Mouse (Mus musculus) forebrain, embryonic 15.5 days (tissue): ENCODE measurements around the gene Asic4. TPM values are rescaled to one million over a fixed set of nuclear protein-coding genes. Genes with fewer than 3 reads are reported as not detected.

ENCODE experiments used
- ATAC-seq: fragments of 200-750 bp; cut with Nextera tagmentation; replicated peaks from 2 replicates; pipeline ENCODE4 v1.8.0; 2017; ENCODE audit warnings: mild to moderate bottlenecking, moderate TSS enrichment, moderate library complexity
- H3K27ac ChIP-seq: fragments of 300-500 bp; sonication (generic); replicated peaks from 2 replicates; pipeline ENCODE4 v1.5.1; 2015; ENCODE audit warnings: mild to moderate bottlenecking, inconsistent platforms
- H3K27me3 ChIP-seq: fragments of 300-500 bp; sonication (generic); 2 replicates; pipeline ENCODE4 v1.6.1; 2015; ENCODE audit warnings: inconsistent platforms
- H3K36me3 ChIP-seq: fragments of 300-500 bp; sonication (generic); 2 replicates; pipeline ENCODE4 v1.6.1; 2015; ENCODE audit warnings: mild to moderate bottlenecking, inconsistent platforms
- H3K4me1 ChIP-seq: fragments of 300-500 bp; sonication (generic); 2 replicates; pipeline ENCODE4 v1.6.1; 2015; ENCODE audit warnings: inconsistent platforms
- H3K4me2 ChIP-seq: fragments of 300-500 bp; sonication (generic); replicated peaks from 2 replicates; pipeline ENCODE4 v1.6.1; 2015; ENCODE audit warnings: mild to moderate bottlenecking, inconsistent platforms
- H3K4me3 ChIP-seq: fragments of 300-500 bp; sonication (generic); 2 replicates; pipeline ENCODE4 v1.5.1; 2015; ENCODE audit warnings: mild to moderate bottlenecking, inconsistent platforms
- H3K9ac ChIP-seq: fragments of 300-500 bp; sonication (generic); replicated peaks from 2 replicates; pipeline ENCODE4 v1.6.1; 2015; ENCODE audit warnings: mild to moderate bottlenecking, inconsistent platforms
- H3K9me3 ChIP-seq: fragments of 300-500 bp; sonication (generic); 2 replicates; pipeline ENCODE4 v1.6.1; 2016; ENCODE audit warnings: inconsistent platforms
- WGBS: fragments of 180-500 bp; shearing (Covaris S2); methylation state at CpG from one replicate; pipeline ENCODE4 v1.1.7; 2015; ENCODE audit warnings: mixed read lengths; 5-methylcytosine and 5-hydroxymethylcytosine counted together
- polyA plus RNA-seq: library from polyadenylated mRNA; unstranded; fragments of >200 nt; fragmentation: Nextera tagmentation; extraction: Ambion mirVana; gene quantifications from 2 replicates; pipeline ENCODE4 v1.2.1, GENCODE M21; 2015

Gene Asic4
- polyA plus RNA-seq, 1 experiment from 2014 or later = 4.1 TPM

DNA sequence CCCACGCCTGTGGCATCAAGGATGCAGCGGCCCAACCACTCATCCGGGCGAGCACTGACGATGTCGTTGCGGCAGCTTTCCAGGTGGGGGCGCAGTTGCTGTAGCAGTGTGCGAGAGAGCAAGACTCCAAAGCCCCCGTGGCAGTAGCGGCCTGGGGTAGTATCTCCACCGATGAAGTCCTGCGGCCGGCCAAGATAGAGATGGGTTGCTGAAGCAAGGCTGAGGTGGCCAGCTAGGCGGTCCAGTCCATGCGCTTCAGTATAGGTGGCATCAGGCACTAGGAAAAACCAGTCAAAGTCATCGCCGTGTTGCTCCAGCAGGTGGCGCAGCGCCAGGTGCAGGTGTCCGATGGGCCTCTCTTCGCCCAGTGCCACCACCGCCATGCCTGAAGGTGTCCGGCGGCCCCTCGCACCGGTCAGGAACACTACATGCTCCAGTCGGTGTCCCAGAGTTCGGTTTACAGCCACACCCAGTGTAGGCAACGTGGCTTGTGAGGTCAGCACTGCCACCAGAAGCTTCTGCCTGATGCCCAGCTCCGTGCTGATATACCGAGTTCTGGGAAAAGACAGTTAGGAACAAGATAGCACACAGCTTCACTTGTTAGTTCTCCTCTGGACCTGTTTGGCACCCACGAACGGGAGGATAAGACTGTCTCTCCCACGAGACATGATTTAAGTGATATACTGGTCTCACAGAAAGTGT lies 27.2 kb downstream of the Asic4 start:
- no peak for ATAC-seq
- peaks cover 45% of the 10 kb centered on the region for H3K4me1 ChIP-seq
- H3K36me3 ChIP-seq = peaks cover 37% of the 10 kb centered on the region
- no peaks in the 10 kb centered on the region for H3K9me3 ChIP-seq
- H3K27ac ChIP-seq = 0 out of 2 replicates have a peak overlapping the region, but pooled peaks have one; percentile 83
- peak overlapping the region; percentile 75 for H3K4me3 ChIP-seq
- H3K9ac ChIP-seq = peak overlapping the region; percentile 10; the same call in 1 of the 2 replicates
- 7% methylated on average over 35 of the region's 35 CpGs for WGBS
- peak overlapping the region; percentile 74 for H3K4me2 ChIP-seq
- no peaks in the 10 kb centered on the region; the same call in 1 of the 2 replicates for H3K27me3 ChIP-seq

- WGBS = 43% methylated on average over 3 of the region's 3 CpGs
- Histone ChIP-seq H3K4me3 (peak overlapping the region; percentile 75), H3K36me3 (peaks cover 39% of the 10 kb centered on the region), H3K27ac (peak overlapping the region; percentile 83; the same call in 1 of the 2 replicates), H3K4me1 (peaks cover 50% of the 10 kb centered on the region), H3K4me2 (peak overlapping the region; percentile 74), H3K9me3 (no peaks in the 10 kb centered on the region), H3K27me3 (peaks cover 4% of the 10 kb centered on the region; the same call in 1 of the 2 replicates), H3K9ac (no peak overlapping the region)
- no peak for ATAC-seq
Observed at GRCm38 (mm10) chr1:75477966-75478290, 27.7 kb downstream of the Asic4 start.

GRCm38 (mm10) chr1:75478497-75478896 lies 28.3 kb downstream of the Asic4 start:
- peaks cover 50% of the 10 kb centered on the region for H3K4me1 ChIP-seq
- 0% methylated on average over 16 of the region's 25 CpGs for WGBS

DNA sequence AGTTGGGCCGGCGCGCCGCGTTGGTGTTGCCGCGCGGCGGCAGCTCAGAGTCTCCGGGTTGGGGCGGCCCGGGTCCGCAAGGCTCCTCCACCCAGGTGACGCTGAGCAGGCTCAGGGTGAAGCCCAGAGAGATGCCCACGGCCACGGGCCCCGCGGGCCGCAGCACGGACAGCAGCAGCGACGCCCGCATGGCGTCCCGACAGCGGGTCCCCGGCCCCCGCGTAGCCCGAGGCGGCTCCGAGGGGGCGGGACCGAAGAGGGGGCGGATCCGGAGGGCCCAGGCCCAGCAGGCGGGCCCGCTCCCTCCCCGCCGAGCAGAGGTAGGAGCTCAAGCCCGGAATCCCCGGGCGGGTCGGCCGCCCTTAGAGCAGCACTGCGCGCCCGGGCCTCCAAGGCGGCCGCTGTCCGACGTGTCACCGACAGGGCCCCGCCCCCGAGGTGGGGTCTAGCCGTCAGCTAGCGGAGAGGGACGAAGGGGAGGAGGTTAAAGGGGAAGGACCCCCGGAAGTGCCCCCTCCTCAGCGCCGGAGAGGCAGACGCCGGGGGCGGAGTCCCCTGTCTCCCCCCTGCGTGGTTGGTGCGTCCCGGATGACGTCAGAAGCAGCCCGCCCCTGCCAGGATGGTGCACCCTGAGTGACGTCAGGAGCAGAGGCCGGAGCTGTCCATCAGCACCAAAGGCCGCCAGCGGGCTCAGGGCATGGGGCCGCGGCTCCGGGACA lies 28.8 kb downstream of the Asic4 start, which contains the start of the genes Chpf and Tmem198:
Gene Chpf, minus strand, starts transcription at position 392 of the 719 bp plus-strand sequence.
Gene Tmem198, plus strand, starts transcription at position 617 of the 719 bp plus-strand sequence.
- H3K4me3 ChIP-seq = peak within 1 kb of the TSS; percentile 75
- H3K9ac ChIP-seq = peak within 1 kb of the TSS; percentile 69
- H3K36me3 ChIP-seq = peaks cover 33% of the 10 kb centered on the region
- peaks cover 50% of the 10 kb centered on the region for H3K4me1 ChIP-seq
- peak within 1 kb of the TSS; percentile 83 for H3K27ac ChIP-seq
- peak within 1 kb of the TSS; percentile 74 for H3K4me2 ChIP-seq
- ATAC-seq = peak; percentile 89
- H3K9me3 ChIP-seq = no peaks in the 10 kb centered on the region
- under 1% methylated on average over 74 of the region's 76 CpGs for WGBS
- H3K27me3 ChIP-seq = peaks cover 5% of the 10 kb centered on the region; the same call in 1 of the 2 replicates

More at GRCm38 (mm10) chr1:75478497-75478896, 28.3 kb downstream of the Asic4 start:
- no peak; the same call in 1 of the 2 replicates for ATAC-seq
- H3K9me3 ChIP-seq = no peaks in the 10 kb centered on the region
- peak overlapping the region; percentile 83 for H3K27ac ChIP-seq
- peak overlapping the region; percentile 74 for H3K4me2 ChIP-seq
- H3K9ac ChIP-seq = peak overlapping the region; percentile 69
- peaks cover 5% of the 10 kb centered on the region; the same call in 1 of the 2 replicates for H3K27me3 ChIP-seq
- H3K36me3 ChIP-seq = peaks cover 38% of the 10 kb centered on the region
- H3K4me3 ChIP-seq = peak overlapping the region; percentile 75

DNA sequence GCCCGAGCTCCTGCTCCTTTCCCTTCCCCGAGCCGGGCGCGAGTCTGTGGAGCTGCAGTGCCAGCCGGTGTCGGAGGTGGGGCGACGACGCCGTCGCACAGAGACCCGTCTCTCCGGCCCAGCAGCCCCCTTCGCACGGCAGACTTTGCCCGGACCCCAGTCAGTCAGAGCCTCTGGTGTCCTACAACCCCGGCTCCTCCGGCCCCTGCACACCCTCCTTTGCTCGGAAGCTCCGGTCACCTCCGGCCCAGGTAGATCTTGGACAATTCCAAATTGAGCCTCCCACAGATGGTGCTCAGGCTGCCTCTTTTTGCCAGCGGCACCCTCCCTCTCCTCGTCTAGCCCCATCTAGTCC lies 29.4 kb downstream of the Asic4 start:
- Histone ChIP-seq H3K9me3 (no peaks in the 10 kb centered on the region), H3K36me3 (peaks cover 33% of the 10 kb centered on the region), H3K9ac (peak overlapping the region; percentile 69), H3K27ac (peak overlapping the region; percentile 83), H3K4me3 (peak overlapping the region; percentile 75), H3K4me1 (peaks cover 50% of the 10 kb centered on the region), H3K27me3 (peaks cover 9% of the 10 kb centered on the region; the same call in 1 of the 2 replicates), H3K4me2 (peak overlapping the region; percentile 74)
- WGBS = under 1% methylated on average over 24 of the region's 24 CpGs
- ATAC-seq = no peak; the same call in 1 of the 2 replicates

DNA sequence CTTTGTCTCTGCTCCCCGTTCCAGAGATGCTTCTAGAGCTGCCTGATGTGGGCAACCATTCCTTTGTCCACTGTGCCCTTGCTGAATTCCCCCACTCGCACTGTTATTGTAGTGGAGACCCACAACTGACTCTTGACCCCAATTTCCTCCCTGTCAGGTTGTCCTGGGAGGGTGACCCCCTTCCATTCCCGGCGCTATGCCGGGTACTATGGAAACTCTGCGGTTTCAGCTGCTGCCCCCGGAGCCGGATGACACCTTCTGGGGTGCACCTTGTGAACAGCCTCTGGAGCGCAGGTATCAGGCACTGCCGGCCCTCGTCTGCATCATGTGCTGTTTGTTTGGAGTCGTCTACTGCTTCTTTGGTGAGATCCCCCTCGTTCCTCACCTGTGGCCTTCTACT lies 29.8 kb downstream of the Asic4 start:
- Histone ChIP-seq H3K27me3 (peaks cover 13% of the 10 kb centered on the region; the same call in 1 of the 2 replicates), H3K4me3 (peak overlapping the region; percentile 75), H3K36me3 (peaks cover 33% of the 10 kb centered on the region), H3K9me3 (no peaks in the 10 kb centered on the region), H3K4me1 (peaks cover 50% of the 10 kb centered on the region), H3K4me2 (peak overlapping the region; percentile 74), H3K9ac (peak overlapping the region; percentile 69), H3K27ac (no peak overlapping the region)
- 15% methylated on average over 13 of the region's 13 CpGs for WGBS
- ATAC-seq = no peak; the same call in 1 of the 2 replicates

DNA sequence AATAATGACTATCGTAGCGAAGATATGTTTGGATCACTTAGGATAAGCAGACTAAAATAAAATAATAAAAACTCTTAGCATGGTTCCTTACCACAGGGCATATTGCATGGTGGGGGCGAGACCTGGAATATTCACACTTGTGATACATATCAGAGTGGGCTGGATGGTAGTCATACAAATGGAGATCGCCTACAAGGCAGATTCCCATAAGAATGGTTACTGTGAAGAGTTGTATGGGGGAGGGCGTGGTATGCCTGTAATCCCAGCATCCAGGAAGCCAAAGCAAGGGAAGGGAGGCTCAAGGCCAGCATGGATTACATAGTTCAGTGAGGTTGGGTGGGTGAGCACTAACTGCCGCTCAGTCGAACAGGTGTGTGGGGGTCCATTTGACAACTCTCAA lies 30.5 kb downstream of the Asic4 start:
- no peaks in the 10 kb centered on the region for H3K9me3 ChIP-seq
- peak overlapping the region; percentile 75 for H3K4me3 ChIP-seq
- peaks cover 20% of the 10 kb centered on the region for H3K27me3 ChIP-seq
- H3K9ac ChIP-seq = 0 out of 2 replicates have a peak overlapping the region, but pooled peaks have one; percentile 69
- 88% methylated on average over 7 of the region's 7 CpGs for WGBS
- peak overlapping the region; percentile 74 for H3K4me2 ChIP-seq
- ATAC-seq = no peak
- peaks cover 32% of the 10 kb centered on the region for H3K36me3 ChIP-seq
- H3K4me1 ChIP-seq = peaks cover 50% of the 10 kb centered on the region
- H3K27ac ChIP-seq = no peak overlapping the region

- H3K27me3 ChIP-seq = peaks cover 45% of the 10 kb centered on the region
Observed at GRCm38 (mm10) chr1:75486561-75486960, 36.3 kb downstream of the Asic4 start.

DNA sequence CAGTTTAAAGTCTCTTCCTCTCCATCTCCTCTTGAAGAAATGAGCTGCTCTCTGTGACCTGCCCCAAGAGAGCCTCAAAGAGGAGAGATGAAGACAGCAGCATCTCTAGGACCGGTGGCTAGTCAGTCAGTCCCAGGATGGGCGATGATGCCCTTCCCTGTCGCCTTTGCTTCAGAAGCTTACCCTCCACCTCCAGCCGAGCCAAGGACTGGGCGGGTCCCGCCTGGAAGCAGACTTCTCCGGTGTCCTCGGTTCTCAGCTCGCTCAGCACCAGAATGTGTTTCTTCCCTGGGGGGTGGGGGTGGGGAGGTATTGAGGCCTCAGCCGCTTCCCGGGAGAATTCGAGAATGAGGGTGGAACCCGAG lies 36.8 kb downstream of the Asic4 start:
- Histone ChIP-seq H3K4me3 (peak overlapping the region; percentile 55), H3K27me3 (peaks cover 45% of the 10 kb centered on the region), H3K27ac (no peak overlapping the region), H3K9ac (peak overlapping the region; percentile 39; the same call in 1 of the 2 replicates), H3K36me3 (peaks cover 27% of the 10 kb centered on the region), H3K9me3 (no peaks in the 10 kb centered on the region), H3K4me2 (peak overlapping the region; percentile 98), H3K4me1 (peaks cover 28% of the 10 kb centered on the region)
- peak; percentile 24 for ATAC-seq
- WGBS = 2% methylated on average over 13 of the region's 13 CpGs

More at GRCm38 (mm10) chr1:75486561-75486960, 36.3 kb downstream of the Asic4 start:
- no peaks in the 10 kb centered on the region for H3K9me3 ChIP-seq
- 8% methylated on average over 24 of the region's 24 CpGs for WGBS
- H3K4me3 ChIP-seq = no peak overlapping the region; the same call in 1 of the 2 replicates
- H3K9ac ChIP-seq = no peak overlapping the region
- H3K36me3 ChIP-seq = peaks cover 27% of the 10 kb centered on the region
- H3K4me2 ChIP-seq = peak overlapping the region; percentile 98
- peaks cover 31% of the 10 kb centered on the region for H3K4me1 ChIP-seq
- ATAC-seq = no peak
- no peak overlapping the region for H3K27ac ChIP-seq

GRCm38 (mm10) chr1:75487405-75488161 lies 37.3 kb downstream of the Asic4 start:
- H3K9ac ChIP-seq = peak overlapping the region; percentile 39
- peak overlapping the region; percentile 55 for H3K4me3 ChIP-seq
- H3K27me3 ChIP-seq = peaks cover 45% of the 10 kb centered on the region
- H3K36me3 ChIP-seq = peaks cover 24% of the 10 kb centered on the region
- peak overlapping the region; percentile 98 for H3K4me2 ChIP-seq
- no peak overlapping the region for H3K27ac ChIP-seq
- ATAC-seq = peak; percentile 63
- H3K4me1 ChIP-seq = peaks cover 22% of the 10 kb centered on the region
- under 1% methylated on average over 62 of the region's 62 CpGs for WGBS
- no peaks in the 10 kb centered on the region for H3K9me3 ChIP-seq

GRCm38 (mm10) chr1:75490785-75491551 lies 40.7 kb downstream of the Asic4 start:
- H3K27me3 ChIP-seq = peaks cover 23% of the 10 kb centered on the region
- H3K27ac ChIP-seq = no peak overlapping the region
- 88% methylated on average over 34 of the region's 34 CpGs for WGBS
- H3K36me3 ChIP-seq = peaks cover 2% of the 10 kb centered on the region; the same call in 1 of the 2 replicates
- H3K4me3 ChIP-seq = no peak overlapping the region
- ATAC-seq = no peak
- H3K9me3 ChIP-seq = no peaks in the 10 kb centered on the region
- H3K4me1 ChIP-seq = peaks cover 22% of the 10 kb centered on the region
- no peak overlapping the region for H3K9ac ChIP-seq
- no peak overlapping the region for H3K4me2 ChIP-seq
